Mouse (Mus musculus) brain, embryonic 14.5 days (tissue): ENCODE measurements around the gene Rpl39l.

Experiments
- CTCF ChIP-seq: fragments of 200-500 bp; IDR thresholded peaks from 2 replicates; pipeline ENCODE4 v1.5.1; 2012; ENCODE audit warnings: inconsistent platforms, mild to moderate bottlenecking, moderate library complexity, borderline replicate concordance; ENCODE audit not compliant: insufficient read depth, insufficient read length; ENCODE audit errors: extremely low read depth
- POLR2A ChIP-seq: fragments of 200-500 bp; IDR thresholded peaks from 2 replicates; pipeline ENCODE4 v1.6.1; 2012; ENCODE audit warnings: mild to moderate bottlenecking, inconsistent platforms, borderline replicate concordance; ENCODE audit not compliant: poor library complexity, insufficient read depth, insufficient read length, severe bottlenecking; ENCODE audit errors: extremely low read depth

- TF ChIP-seq CTCF = no peak
- no peak for TF ChIP-seq POLR2A
Measured at GRCm38 (mm10) chr16:10147401-10147800, 22.6 kb upstream of the Rpl39l start.
